Mouse (Mus musculus): ENCODE data around the gene Llcfc1. TPM values are rescaled to one million over a fixed set of nuclear protein-coding genes. Genes with fewer than 3 reads are reported as not detected.

Llcfc1 gene
- polyA plus RNA-seq, 1 experiment from 2014 or later, result not detected

DNA sequence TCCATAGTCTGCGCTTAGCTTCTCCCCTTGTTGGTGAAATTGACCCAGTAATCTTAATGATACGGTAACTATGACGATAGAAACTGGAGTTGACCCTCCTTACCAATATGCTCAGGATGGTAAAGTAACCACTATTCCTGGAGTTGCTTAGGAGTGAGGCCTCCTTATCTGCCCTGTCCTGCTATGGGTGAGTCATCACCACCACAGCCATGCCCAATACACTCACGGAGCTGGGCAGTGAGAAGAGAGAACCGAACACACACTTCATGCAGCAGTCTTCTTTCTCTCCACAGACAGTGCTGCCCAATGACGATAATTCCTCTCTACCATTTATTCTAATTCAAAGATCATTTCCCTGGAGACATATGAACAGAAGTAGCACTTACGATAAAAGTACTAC is 22.0 kb downstream of the Llcfc1 start:
- H3K4me2 ChIP-seq, result no peak overlapping the region
- no peaks in the 10 kb centered on the region for H3K36me3 ChIP-seq
- H3K4me1 ChIP-seq, result no peaks in the 10 kb centered on the region
- H3K27me3 ChIP-seq (replicated peaks), result no peaks in the 10 kb centered on the region
- H3K9me3 ChIP-seq (replicated peaks), result no peaks in the 10 kb centered on the region
- H3K4me3 ChIP-seq (replicated peaks), result no peak overlapping the region
- no peak overlapping the region for H3K9ac ChIP-seq (replicated peaks)
- ATAC-seq (ENCODE audit: low FRiP score), result no peak
- WGBS, result 93% methylated on average over 7 of the region's 7 CpGs
- no peak overlapping the region for H3K27ac ChIP-seq (replicated peaks)

DNA sequence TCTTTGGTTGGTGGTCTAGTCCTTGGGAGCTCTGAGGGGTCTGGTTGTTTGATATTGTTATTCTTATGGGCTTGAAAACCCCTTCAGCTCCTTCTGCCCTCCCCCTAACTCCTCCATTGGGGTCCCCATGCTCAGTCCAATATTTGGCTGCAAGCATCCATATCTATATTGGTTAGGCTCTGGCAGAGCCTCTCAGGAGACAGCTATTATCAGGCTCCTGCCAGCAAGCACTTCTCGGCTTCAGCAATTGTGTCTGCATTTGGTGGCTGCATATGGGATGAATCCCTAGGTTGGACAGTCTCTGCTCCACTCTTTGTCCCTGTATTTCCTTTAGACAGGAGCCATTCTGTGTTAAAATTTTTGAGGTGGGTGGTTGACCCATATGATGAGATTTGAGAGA is 26.1 kb downstream of the Llcfc1 start:
- Histone ChIP-seq H3K4me1 (no peaks in the 10 kb centered on the region), H3K4me3 (replicated peaks) (no peak overlapping the region), H3K27me3 (replicated peaks) (no peaks in the 10 kb centered on the region), H3K9me3 (replicated peaks) (no peaks in the 10 kb centered on the region), H3K27ac (replicated peaks) (no peak overlapping the region), H3K4me2 (no peak overlapping the region), H3K9ac (replicated peaks) (no peak overlapping the region), H3K36me3 (no peaks in the 10 kb centered on the region)
- WGBS, result 63% methylated on average over 1 of the region's 1 CpGs
- ATAC-seq (ENCODE audit: low FRiP score), result no peak

DNA sequence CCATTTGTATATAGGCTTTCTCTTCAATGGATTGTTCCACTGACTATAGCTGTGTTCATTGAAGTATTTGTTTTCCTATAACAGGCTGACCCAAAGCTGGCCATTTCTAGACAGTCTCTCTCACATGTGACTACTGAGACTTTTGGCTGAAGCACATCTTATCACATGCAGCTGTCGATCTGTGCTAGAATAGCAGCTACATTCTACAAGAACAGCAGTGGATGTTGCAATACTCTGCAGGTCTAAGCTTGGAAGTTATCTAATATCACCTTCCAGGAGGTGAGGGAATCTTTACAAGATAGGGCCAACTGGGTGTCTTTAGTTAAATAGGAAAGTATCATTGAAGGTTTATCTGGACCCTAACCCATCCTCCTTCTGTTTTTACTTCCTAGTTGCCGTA is 37.2 kb downstream of the Llcfc1 start:
- H3K27me3 ChIP-seq (replicated peaks), result no peaks in the 10 kb centered on the region
- WGBS, result 92% methylated on average over 2 of the region's 2 CpGs

DNA sequence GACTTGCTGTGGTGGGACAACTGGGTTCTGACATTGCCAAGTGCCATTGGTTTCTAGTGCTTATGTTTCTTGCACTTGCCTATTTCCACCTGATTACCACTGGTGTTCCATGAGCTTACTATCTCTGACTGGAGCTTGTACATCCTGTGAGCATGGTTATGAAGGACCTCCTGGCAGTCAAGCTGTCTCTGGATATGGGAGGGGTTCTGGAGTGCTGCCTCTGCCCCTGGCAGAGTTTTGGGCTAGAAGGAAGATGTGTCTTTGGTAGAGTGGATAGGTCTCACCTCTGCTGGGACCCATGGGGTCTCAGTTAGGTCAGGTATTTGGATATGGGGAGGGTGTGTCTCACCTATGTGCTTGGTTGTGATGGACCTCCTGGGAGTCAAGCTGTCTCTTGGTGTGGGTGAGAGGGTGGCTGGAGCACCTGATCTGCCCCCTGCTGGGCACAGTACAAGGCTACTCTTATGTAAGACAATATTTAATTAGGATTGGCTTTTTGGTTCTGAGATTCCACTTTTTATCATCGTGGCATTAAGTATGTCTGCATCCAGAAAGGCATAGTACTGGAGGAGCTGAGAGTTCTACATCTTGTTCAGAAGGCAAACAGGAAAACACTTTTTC is 43.9 kb downstream of the Llcfc1 start:
- no peaks in the 10 kb centered on the region for H3K9me3 ChIP-seq (replicated peaks)
- H3K4me1 ChIP-seq, result no peaks in the 10 kb centered on the region
- no peaks in the 10 kb centered on the region for H3K27me3 ChIP-seq (replicated peaks)
- H3K27ac ChIP-seq (replicated peaks), result no peak overlapping the region
- 84% methylated on average over 1 of the region's 1 CpGs for WGBS
- H3K36me3 ChIP-seq, result no peaks in the 10 kb centered on the region
- no peak overlapping the region for H3K4me2 ChIP-seq
- no peak overlapping the region for H3K9ac ChIP-seq (replicated peaks)
- H3K4me3 ChIP-seq (replicated peaks), result no peak overlapping the region
- ATAC-seq (ENCODE audit: low FRiP score), result no peak

More for the DNA sequence above, 37.2 kb downstream of the Llcfc1 start:
- Histone ChIP-seq H3K36me3 (no peaks in the 10 kb centered on the region), H3K4me2 (no peak overlapping the region), H3K4me3 (replicated peaks) (no peak overlapping the region), H3K4me1 (no peaks in the 10 kb centered on the region), H3K9me3 (replicated peaks) (no peaks in the 10 kb centered on the region), H3K27ac (replicated peaks) (no peak overlapping the region), H3K9ac (replicated peaks) (no peak overlapping the region)
- ATAC-seq (ENCODE audit: low FRiP score), result no peak

- H3K27me3 ChIP-seq (replicated peaks), result no peaks in the 10 kb centered on the region
- WGBS, result 92% methylated on average over 5 of the region's 5 CpGs
- no peak for ATAC-seq (ENCODE audit: low FRiP score)
- no peaks in the 10 kb centered on the region for H3K9me3 ChIP-seq (replicated peaks)
- H3K36me3 ChIP-seq, result no peaks in the 10 kb centered on the region
- H3K4me2 ChIP-seq, result no peak overlapping the region
- no peak overlapping the region for H3K27ac ChIP-seq (replicated peaks)
- no peak overlapping the region for H3K4me3 ChIP-seq (replicated peaks)
- no peaks in the 10 kb centered on the region for H3K4me1 ChIP-seq
- no peak overlapping the region for H3K9ac ChIP-seq (replicated peaks)
Observed at GRCm38 (mm10) chr6:41734719-41735470, 50.7 kb downstream of the Llcfc1 start.

Other genes with a start within 250 kb of the Llcfc1 start
- not detected in 2 replicates for gene Gm10334, start 238.3 kb upstream of the Llcfc1 start, polyA plus RNA-seq (2015; fragmentation: Nextera tagmentation; extraction: Ambion mirVana)
- 2.3 TPM in 1 of 2 replicates, not detected in the other for gene Prss1, start 225.5 kb upstream of the Llcfc1 start, polyA plus RNA-seq (2015; fragmentation: Nextera tagmentation; extraction: Ambion mirVana)
- gene Prss2, start 162.6 kb upstream of the Llcfc1 start, polyA plus RNA-seq (2015; fragmentation: Nextera tagmentation; extraction: Ambion mirVana), result 1.3 TPM in 1 of 2 replicates, not detected in the other
- 38.0 and 46.7 TPM in 2 replicates for gene Ephb6, start 78.9 kb upstream of the Llcfc1 start, polyA plus RNA-seq (2015; fragmentation: Nextera tagmentation; extraction: Ambion mirVana)
- 0.84 and 1.0 TPM in 2 replicates for gene Trpv6, start 48.0 kb upstream of the Llcfc1 start, polyA plus RNA-seq (2015; fragmentation: Nextera tagmentation; extraction: Ambion mirVana)
- not detected in 2 replicates for gene Trpv5, start 3.7 kb upstream of the Llcfc1 start, polyA plus RNA-seq (2015; fragmentation: Nextera tagmentation; extraction: Ambion mirVana)
- 0.51 and 0.86 TPM in 2 replicates for gene Kel, start 19.9 kb downstream of the Llcfc1 start, polyA plus RNA-seq (2015; fragmentation: Nextera tagmentation; extraction: Ambion mirVana)
- not detected in 2 replicates for gene Olfr459, start 90.7 kb downstream of the Llcfc1 start, polyA plus RNA-seq (2015; fragmentation: Nextera tagmentation; extraction: Ambion mirVana)
- not detected in 2 replicates for gene Pip, start 163.1 kb downstream of the Llcfc1 start, polyA plus RNA-seq (2015; fragmentation: Nextera tagmentation; extraction: Ambion mirVana)
- not detected in 2 replicates for gene Sval2, start 168.6 kb downstream of the Llcfc1 start, polyA plus RNA-seq (2015; fragmentation: Nextera tagmentation; extraction: Ambion mirVana)